Mouse (Mus musculus) heart, postnatal 25 days (tissue): ENCODE data around the gene Fam185a. TPM values are rescaled to one million over a fixed set of nuclear protein-coding genes. Genes with fewer than 3 reads are reported as not detected.

Experiments
- DNase-seq: peaks from one replicate; pipeline ENCODE4 v3.0.0; 2022; ENCODE audit warnings: low spot score
- intact Hi-C: fragments of 180-260 bp; cut with DNase I; formaldehyde crosslinking; loops from one replicate; pipeline ENCODE4 v1.15.1; 2025
- total RNA-seq, 2 experiments: library from RNA; stranded (reverse); gene quantifications; 2 replicates each; pipeline ENCODE4 v1.2.3; 2021

Gene Fam185a
- 10 to 100 TPM; 15.4 to 16.4 TPM for total RNA-seq

DNA sequence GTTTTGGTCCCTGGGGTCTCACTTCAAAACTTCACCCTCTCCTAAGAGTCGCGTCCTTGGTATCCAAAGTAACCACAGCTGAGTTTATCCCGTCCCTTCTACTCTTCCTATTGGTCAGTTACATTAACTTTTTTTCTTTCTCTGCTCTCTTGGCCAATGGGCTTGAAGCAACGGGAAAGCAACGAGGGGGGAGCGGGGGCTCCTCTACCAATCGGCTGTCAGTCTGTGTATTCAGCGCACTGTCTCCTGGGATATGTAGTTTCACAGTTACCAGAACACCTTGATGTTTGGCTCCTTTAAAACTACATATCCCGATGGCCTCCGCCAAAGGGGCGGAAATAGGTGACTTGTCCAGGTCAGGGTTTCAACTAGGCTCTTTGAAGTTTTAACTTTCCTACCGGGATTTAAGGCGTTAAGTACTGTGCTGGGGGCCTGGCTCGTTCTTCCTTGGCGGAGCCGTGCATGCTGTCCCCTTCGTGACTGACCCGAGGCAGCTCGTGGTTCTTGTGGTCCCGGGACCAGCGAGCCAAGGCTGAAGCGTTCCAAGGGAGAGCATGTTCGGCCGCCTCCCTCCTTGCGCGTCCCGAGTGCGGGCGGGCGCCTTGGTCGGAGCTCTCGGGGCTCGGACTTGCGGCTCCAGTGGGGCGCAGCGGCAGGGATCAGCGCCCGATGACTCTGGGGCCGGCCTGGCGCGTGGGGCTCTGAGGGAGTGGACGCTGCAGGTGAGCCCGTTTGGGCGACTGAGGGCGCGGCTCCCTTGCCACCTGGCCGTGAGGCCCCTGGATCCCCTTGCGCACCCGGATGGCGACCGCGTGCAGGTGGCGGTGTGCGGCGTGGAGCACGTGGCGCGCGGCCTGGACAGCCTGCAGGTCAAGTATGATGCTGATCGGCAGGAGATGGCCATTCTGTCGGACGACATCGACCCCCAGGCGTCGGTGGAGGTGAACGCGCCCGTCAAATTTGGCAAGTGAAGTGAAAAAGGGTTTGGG, at the start of gene Fam185a, which contains the start of gene Ccdc146:
TSS of gene Fam185a (plus strand) at position 345 of the 989 bp plus-strand sequence.
TSS of gene Ccdc146 (minus strand) at position 64 of the 989 bp plus-strand sequence.
- intact Hi-C loops: loop anchor here (10.0 kb wide), 2 partner anchors 310 to 540 kb away; partner anchors contain the start of genes Phtf2, Pmpcb and Tmem60
- DNase-seq: peak; percentile 93

DNA sequence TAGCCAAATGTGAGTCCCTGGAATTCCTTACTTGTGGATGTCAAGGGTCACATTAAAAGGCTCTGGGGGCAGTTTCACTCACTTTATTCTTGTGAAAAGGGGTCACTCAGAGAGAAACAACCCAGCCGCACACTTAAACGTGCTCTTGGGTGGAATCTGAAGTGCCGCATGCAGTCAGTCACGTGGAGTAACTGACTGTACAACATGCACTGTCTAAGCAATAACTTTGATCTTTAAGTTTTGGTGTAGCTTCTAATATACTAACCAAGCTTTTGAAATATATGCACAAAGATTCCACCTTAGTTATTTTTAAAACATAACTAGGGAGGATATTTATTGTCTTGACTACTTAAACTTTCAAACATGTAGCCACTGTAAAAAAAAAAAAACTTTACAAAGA, 47.8 kb upstream of the Fam185a start:
- intact Hi-C loops: no loop called here

DNA sequence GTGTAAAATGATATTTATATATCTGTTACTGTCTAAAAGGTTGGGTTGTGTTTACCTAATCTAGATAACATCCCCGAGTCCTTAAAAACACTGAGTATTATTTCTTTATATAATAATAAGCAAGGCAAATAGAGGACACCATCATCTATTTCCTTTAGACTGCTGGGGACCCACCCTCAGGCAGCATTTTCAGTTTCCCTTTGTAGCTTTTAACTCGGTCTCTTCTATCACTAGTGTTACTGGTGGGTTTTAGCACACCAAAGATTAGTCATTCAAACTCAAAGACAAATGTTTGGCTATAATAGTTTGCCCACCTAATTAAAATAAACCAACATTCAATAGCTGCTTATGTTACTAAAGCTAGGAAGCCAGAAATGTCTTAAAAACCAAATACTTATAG, 46.4 kb upstream of the Fam185a start:
- intact Hi-C loops: no loop called here
- DNase-seq: no peak

More for the DNA sequence above, 47.8 kb upstream of the Fam185a start:
- no peak for DNase-seq

DNA sequence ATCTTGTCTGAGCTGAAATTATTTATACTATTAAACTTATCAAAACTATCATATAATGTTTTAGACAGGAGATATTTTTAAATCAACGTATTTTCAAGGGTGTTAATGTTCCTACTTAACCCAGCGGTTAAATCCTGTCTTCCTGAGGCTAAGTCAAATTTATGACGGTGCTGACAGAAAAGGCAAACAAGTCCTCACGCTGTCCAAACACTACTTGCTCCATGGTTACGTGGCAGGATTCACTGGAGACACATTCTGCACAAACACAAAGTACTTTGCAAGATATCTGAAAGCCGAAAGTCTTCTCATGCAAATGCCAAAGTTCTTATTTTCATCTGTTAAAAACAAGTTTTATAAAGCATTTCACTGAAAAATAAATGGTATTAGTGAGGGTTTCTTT, 42.8 kb upstream of the Fam185a start:
- intact Hi-C loops: no loop called here
- no peak for DNase-seq

DNA sequence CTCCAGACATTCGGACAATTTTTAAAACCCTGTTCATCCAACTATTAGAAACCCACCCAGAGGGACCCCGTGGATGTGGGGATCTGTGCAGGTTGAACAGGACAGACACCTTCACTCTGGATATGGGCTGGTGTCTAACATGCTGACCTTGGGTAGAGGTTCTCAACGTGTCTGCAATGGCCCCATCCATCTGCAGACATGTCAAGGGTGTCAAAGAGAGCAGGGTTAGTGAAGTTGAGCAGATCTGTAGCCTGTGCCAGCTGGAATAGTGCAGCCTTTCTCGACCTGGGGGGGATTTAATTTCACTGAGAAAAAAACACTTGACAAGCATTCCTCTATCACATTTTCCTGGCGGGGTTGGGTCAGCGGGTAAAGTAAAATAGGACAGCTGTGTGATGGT, 42.1 kb upstream of the Fam185a start:
- intact Hi-C loops: no loop called here
- DNase-seq: no peak

DNA sequence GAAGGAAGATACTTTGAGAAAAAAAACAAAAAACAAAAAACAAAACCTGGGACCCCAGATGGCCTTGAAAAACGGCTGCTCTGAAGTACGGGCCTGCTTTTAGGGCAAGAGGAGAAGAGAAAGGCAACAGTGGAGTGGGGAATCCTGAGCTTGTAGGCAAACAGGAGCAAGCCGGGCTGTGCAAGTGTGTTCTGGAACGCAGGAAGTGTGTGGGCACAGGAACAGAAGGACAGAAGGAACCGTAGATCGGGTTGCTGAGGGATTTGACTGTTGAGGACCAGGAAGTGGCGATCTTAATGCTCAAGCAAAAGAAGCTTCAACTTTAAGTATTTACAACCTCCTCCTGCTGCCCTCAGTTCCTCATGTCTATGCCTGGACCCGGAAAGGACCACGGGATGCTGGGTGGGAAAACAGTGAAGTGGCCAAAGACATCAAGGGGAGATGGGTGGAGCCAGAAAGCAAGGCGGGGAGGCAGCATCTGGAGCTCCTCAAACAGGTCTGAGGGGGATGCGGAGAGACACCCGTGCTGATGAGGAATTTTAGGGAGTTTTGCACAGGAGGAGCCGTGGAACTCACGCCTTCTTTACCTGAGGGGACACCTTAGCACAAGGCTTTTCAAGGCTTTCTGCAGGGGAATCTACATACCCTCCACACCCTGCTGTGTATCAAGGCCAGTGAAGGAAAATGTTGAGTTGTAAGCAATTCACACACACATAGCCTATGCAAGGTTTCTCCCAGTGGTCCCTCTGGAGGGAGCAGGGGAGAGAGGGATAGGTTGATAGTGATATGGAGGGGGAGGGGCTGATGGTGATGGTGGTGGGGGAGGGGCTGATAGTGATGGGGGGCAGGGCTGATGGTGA, 41.1 kb upstream of the Fam185a start:
- intact Hi-C loops: no loop called here
- DNase-seq: peak; percentile 4

DNA sequence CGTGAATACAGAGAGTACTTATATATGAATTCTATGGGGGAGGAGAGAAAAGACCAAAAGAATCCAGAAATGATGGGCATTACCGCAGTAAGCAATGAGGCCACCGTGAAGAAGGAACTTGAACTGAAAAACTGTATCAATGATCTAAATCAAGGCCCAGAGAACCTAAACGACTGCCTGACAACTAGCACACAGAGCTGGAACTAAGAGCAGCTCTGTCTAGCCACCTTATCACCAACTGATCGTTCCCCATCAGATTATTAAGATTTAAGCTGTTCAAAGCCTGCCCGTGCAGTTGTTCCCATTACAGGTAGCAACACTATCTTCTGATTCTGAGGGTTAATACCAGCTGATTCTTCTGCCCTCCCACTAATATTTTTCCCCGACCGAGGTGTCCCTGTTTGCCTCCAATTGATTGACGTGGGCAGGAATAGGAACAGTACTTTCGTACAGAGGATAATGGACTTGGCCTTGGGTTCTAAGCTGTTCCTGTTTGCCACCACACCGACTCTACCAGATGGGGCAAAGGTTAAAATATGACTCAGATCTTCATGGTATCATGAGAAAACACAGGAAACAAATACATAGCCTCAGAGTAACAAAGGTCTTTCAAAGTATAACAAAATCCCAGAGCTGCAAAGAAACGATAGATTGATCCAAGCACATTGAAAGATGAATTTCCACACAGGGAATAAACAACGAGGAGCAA, 40.4 kb upstream of the Fam185a start:
- no peak for DNase-seq
- intact Hi-C loops: no loop called here

DNA sequence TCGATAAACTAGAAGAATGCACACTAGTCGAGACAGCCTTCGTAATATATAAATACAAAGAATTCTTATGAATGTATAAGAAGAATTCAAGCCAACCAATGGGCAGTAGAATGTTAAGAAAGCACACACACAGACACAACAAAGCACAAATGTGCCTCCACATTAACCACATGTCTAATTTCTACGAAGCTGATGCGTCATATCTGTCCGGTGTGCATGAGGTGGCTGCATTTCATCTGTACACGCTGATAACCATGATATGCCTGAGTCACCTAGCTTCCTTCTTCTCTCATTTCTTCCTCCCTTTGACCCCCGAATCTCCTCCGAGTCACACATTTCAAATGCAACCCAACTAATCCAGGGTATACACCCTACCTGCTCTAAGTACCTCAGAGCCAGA, 39.8 kb upstream of the Fam185a start:
- intact Hi-C loops: no loop called here
- no peak for DNase-seq

DNA sequence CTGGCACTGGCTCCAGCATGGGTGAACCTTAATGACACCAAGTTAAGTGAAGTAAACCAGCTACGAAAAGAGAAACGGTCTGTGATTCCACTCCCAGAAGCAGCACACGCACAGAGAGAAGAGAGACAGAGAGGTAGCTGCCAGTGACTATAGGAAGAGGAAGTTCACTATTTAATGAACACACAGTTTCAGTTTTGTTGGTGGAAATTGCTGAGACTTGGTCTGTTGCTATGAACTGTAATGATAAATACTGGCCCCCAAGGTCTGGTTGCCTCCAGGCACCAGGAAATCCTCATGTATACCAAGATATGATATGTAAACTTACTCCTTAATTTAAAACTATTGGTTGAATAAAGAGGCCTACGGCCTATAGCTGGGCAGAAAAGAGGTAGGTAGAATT, 38.3 kb upstream of the Fam185a start:
- DNase-seq: no peak
- intact Hi-C loops: no loop called here

DNA sequence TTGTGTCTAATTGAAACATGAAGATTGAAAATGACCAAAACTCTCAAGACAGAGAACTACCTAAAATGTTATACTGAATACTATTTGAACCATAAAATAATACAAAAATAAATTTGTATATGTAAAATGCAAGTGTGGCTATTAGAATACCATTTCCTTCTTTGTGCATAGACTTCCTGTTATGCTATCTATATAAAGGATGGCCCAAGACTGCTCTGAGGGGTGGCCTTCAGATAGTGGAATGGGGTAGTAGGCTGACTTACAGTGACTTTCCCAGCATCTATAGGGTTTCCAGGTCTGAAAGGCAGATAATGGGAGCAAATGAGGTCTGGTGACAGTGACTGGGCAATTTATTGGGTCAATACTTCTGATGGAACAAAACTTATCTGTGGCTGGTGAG, 37.4 kb upstream of the Fam185a start:
- intact Hi-C loops: no loop called here
- no peak for DNase-seq

DNA sequence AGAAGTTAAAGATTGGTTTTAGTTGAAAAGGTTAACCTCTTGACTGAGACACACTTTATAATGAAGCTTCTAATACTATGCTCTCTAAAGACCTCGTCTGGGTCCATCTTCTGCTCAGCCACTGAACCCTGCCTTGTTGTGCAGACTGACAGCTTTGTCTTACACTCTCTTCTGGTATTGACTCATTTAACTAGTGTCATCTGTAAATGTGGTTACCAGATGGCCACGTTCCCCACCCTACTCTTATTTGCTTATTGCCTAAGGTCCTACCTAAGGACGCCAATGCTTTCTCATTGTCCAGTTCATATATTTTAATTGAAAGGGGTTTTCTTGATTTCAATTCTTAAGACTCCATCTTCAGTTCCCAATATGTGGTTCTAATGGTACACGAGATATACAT, 35.9 kb upstream of the Fam185a start:
- intact Hi-C loops: no loop called here

DNA sequence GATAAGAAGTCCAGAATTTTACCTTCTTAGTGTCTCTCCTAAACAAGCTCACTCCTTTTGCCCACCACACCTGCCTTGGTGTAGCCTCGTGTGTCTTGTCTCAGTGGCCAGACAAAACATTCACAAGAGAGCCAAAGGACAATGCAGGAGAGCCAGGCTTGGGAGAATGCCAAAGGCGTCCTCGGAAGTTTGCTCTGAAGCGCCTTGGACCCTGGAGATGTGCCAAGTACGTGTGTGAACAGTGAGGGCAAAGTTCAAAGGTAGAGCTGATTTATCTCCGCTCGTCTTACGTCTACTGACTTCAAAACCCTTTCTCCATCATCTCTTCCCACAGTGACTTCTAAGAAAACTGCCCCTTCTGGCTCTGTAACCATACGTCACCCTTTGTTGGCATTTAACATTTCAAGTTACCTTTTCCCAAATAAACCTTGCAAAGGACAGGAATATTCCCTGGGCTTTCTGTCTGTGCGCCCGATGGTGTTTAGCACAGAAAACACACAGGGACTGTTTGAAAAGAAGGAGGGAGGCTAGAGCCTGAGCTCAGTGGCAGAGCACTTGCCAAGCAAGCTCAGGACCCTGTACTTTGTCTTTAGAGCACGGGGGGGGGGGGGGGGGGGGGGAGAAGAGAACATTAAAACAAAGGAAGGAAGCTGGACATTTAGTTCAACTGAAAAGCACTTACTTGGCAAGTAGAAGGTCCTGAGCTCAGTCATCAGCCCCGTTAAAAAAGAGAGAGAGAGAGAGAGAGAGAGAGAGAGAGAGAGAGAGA, 33.0 kb upstream of the Fam185a start:
- intact Hi-C loops: no loop called here
- DNase-seq: no peak

More for the DNA sequence above, 35.9 kb upstream of the Fam185a start:
- no peak for DNase-seq

DNA sequence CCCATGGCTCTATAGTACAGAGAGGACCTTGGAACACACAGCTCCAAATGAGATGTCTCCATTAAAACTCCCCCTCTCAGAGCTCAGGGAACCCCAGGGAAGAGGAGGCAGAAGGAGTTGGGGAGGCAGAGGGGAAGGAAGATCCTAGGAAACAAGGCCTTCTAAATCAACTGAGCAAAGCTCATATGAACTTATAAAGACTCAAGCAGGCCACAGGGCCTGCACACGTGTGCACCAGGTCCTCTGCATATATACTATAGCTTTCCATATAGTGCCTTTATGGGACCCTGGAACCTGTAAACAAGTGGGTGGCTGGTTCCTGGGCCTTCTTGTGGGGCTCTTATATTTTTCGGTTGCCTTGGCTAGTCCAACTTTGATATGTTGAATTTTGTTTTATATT, 30.2 kb upstream of the Fam185a start:
- intact Hi-C loops: no loop called here
- DNase-seq: no peak

DNA sequence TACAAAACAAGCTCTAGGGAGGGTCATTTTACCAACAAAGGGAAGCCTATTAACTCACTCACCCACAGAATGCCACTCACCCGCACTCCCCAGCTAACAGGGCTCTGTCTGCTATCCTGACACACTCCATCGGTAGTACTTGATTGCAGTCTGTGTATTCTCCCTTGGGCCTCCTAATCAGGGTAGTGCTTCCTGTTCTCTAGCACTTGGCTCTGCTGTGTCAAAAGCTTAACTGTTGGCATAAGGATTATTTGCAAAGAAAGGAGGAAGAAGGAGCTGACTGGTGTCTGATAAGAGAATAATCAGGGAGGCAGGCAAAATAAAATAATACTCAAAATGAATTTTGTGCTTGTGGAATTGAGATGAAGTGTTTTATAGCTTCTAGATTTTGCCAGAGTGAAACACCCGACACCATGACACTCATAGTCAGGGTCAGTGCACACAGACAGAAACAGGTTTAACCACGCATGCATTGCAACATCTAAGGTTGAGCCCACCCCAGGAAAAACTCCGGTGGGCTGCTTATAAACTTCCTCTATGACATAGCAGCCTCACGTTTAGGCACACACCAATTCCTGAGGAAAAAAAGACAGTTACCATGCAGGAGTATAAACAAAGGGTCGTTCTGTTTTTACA, 29.4 kb upstream of the Fam185a start:
- intact Hi-C loops: no loop called here
- no peak for DNase-seq

DNA sequence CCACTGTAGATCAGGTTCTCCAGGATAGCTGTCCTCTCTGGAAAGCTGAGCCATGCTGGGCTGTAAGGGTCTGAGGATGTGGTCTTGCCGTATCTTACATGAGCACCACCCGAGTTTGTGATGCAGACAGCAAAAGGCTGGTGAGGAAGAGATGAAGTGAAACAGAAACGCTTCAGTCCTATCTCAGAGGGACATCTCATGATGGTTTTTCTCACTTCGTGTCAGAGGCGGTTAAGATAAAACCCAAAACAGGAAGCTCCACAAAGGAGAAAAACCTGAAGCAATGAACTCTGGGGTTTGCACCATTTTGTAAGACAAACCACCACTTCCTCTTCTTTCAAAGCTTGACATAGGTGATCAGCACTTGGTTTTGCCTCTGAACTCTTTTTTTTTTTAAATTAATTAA, 13.5 kb upstream of the Fam185a start:
- intact Hi-C loops: no loop called here
- DNase-seq: no peak

DNA sequence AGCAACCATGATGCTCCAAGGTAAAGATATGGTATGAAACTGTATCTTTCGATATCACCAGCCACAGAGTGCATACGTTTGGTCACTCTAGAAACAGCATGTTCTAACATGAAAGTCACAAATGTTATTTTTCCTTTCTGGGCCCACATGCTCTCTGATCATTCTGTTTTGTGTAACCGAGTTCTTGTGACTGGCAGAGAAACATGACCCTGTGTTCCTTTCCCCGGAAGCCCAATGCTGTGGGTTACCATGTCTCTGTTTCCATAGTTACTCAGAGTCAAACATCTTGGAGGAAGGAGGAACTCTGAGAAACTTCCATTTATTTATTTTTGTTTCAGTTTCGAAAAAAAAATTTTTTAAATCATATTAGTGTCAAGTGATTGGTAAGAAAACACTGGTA, 12.7 kb upstream of the Fam185a start:
- intact Hi-C loops: no loop called here
- DNase-seq: no peak

DNA sequence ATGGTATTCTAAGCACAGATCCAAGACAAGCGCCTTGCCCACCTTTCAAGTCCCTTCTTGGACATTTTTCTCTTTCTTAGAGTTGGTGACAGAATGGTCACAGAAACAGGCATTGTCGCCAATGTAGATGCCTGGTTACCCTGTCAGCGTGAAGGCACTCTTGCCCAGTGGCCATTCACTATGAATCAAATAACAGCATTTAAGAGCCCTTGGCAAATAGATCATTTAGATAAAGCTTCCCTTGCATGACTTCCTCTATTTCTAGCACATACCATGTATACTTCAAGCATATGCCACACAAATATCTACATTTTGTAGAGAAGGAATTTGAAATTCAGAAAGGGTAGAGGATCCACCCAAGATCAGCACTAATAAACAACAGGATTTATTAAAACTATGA, 11.4 kb upstream of the Fam185a start:
- intact Hi-C loops: no loop called here

DNA sequence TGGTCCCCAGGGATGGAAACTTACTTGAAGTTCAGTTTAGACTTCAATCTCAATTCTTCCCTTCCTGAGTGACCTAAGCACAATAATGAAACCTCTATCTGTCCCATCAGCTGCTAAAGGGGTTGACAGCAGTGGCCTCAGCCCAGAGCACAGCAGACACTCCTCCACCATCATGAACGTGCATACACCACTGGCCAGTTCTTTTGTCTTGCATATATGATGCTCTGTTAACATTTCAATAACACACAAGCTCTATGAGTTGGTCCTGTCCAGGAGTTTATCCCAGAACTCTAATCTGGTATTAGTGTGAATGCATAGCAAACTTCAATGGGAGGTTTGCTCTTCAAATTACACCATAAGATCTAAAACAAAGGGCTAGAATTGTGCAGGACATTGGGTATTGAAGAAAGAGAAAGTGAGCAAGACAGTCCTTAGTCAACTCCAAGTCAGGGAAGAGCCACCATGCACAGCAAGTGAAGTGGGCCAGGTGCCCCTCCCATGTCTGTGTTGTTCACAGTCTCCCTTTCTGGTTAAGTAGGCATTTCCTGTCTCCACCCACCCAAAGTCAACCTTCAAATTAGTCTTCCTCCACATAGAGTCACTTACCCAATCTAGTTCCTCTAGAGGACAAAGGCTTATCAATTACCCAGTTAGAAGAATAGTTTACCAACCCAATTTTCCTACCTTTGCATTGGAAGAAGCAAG, 10.5 kb upstream of the Fam185a start:
- intact Hi-C loops: no loop called here
- no peak for DNase-seq

More for the DNA sequence above, 11.4 kb upstream of the Fam185a start:
- no peak for DNase-seq
